Mouse (Mus musculus): ENCODE results near the gene Tubd1. TPM values are rescaled to one million over a fixed set of nuclear protein-coding genes. Genes with fewer than 3 reads are reported as not detected.

Gene Tubd1
- polyA plus RNA-seq, 1 experiment from 2014 or later = 9.6 TPM

DNA sequence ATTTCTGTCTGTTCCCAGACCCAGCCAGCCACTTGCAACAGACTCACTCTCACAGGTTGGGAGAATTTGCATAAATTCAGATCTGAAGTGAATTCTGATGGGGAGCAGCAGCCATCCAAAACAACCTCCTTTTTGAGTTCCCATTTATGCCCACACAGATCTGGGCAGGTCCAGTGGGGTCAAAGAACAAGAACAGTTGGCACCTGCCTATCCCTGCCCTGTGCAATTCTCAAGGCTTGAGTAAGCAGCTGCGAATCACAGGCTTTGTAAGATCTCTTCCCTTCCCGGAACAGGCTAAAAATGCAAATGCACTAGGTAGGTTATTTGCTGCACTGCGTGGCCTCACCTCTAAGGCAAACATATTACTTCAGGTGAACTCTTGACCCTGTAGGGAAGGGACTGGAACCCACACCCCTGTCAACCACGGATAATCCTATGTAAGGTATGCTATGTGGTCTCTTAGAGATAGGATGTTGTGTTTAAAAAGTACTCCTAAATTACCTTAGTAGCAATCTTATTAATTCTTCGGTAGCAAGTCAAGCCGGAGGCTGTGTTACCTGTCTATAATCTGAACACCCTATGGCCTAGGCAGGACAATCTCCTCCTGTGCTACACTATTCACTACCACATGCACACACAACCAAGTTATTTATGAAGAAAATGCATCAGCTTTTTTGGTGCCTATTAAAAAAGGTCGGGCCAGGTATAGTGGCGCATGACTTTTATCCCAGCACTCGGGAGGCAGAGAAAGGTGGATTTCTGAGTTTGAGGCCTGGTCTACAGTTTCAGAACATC is 35.7 kb downstream of the Tubd1 start:
- no peaks in the 10 kb centered on the region for H3K9me3 ChIP-seq
- H3K27ac ChIP-seq (replicated peaks) = no peak overlapping the region
- H3K9ac ChIP-seq (replicated peaks) = no peak overlapping the region
- no peak overlapping the region for H3K4me2 ChIP-seq (replicated peaks)
- H3K36me3 ChIP-seq = peaks cover 7% of the 10 kb centered on the region; the same call in 1 of the 2 replicates
- ATAC-seq (ENCODE audit: low FRiP score, low read depth) = no peak
- H3K4me1 ChIP-seq = no peaks in the 10 kb centered on the region
- no peak overlapping the region for H3K4me3 ChIP-seq
- no peaks in the 10 kb centered on the region for H3K27me3 ChIP-seq
- WGBS = 91% methylated on average over 9 of the region's 9 CpGs

DNA sequence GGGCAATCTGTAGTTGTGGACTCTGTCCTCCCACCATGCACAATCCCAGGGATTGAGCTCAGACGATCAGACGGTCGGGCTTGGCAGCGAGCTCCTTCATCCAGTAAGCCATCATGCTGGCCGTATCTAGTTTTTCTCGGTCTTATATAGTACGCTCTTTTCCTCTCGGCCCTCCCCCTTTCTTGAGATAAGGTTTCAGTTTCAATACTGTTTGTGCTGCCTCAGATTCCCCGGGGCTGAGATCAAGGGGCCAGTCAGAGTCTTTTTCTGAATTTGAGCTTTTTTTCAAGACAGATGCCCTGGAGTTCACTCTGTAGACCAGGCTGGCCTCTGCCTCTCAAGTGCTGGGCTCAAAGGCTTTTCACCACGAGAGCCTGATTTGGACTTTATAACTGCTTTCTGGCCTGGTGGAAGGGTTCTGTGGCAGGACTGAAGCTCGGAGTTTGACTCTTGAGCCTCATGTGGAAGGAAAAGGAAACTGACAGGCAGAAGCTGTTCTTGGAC is 36.5 kb downstream of the Tubd1 start:
- 72% methylated on average over 11 of the region's 11 CpGs for WGBS
- no peak overlapping the region for H3K9ac ChIP-seq (replicated peaks)
- H3K27ac ChIP-seq (replicated peaks) = no peak overlapping the region

DNA sequence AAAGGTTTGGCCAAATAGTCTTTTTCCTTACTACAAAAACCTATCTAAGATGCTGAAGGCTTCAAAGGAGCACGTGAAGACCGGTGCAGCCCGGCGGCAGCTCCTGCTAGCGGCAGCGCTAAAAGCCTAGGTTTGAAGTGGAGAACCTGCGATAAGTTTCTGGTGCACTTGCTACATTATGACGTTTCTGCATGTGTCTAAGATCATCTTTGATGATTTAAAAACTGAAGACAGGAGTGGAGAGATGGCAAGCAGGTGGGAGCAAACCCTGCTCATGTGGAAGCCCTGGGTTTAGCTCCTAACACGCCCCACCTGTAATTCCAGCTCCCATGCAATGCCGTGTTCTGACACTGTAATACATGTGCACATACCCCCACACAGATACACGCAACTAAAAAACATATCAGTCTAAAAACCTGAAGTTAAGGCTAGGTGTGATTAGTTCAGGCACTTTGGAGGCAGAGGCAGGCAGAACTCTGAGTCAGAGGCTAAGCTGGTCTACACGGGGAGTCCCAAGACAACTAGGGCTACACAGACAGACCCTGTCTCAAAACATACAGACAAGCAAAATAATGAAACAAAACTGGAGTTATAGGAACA is 37.3 kb downstream of the Tubd1 start:
- no peak overlapping the region for H3K4me2 ChIP-seq (replicated peaks)
- WGBS = 95% methylated on average over 12 of the region's 12 CpGs
- H3K27me3 ChIP-seq = no peaks in the 10 kb centered on the region
- no peaks in the 10 kb centered on the region for H3K9me3 ChIP-seq
- no peak for ATAC-seq (ENCODE audit: low FRiP score, low read depth)
- H3K9ac ChIP-seq (replicated peaks) = no peak overlapping the region
- H3K4me1 ChIP-seq = peaks cover 5% of the 10 kb centered on the region
- no peak overlapping the region for H3K4me3 ChIP-seq
- H3K27ac ChIP-seq (replicated peaks) = no peak overlapping the region
- peaks cover 7% of the 10 kb centered on the region; the same call in 1 of the 2 replicates for H3K36me3 ChIP-seq

More for the DNA sequence above, 36.5 kb downstream of the Tubd1 start:
- Histone ChIP-seq H3K9me3 (no peaks in the 10 kb centered on the region), H3K4me3 (no peak overlapping the region), H3K27me3 (no peaks in the 10 kb centered on the region), H3K4me1 (no peaks in the 10 kb centered on the region), H3K36me3 (peaks cover 7% of the 10 kb centered on the region; the same call in 1 of the 2 replicates), H3K4me2 (replicated peaks) (no peak overlapping the region)
- no peak for ATAC-seq (ENCODE audit: low FRiP score, low read depth)

DNA sequence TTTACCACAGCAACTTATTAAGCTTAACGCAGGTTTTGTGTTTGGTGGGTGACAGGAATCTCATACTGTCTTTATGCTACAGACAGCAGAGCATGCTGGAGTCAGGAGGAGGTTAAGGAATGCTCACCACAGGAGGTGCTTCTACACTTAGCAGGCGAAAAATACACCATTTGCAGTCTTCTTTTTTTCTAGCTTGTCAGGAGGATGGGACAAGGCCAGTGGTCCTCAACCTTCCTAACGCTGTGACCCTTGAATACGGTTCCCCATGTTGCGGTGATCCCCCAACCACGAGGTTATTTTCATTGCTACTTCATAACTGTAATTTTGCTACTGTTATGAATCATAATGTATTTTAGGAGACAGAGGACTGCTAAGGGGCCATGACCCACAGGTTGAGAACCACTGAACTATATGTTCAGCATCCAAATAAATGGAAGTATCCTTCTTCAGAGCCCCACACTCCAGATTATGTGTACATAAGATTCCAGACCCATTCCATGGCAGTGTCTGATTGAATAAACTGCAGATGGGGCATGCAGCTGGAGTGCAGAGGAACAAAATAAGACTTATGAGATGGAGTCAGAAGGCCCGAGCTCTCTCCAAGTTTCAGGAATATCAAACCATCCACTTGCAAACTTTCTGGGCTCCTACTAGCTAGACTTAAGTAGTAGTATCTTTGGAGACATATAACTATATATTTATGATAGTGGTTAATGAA is 37.9 kb downstream of the Tubd1 start:
- no peak overlapping the region for H3K27ac ChIP-seq (replicated peaks)
- H3K4me2 ChIP-seq (replicated peaks) = no peak overlapping the region
- H3K27me3 ChIP-seq = no peaks in the 10 kb centered on the region
- peaks cover 7% of the 10 kb centered on the region; the same call in 1 of the 2 replicates for H3K36me3 ChIP-seq
- H3K4me1 ChIP-seq = peaks cover 9% of the 10 kb centered on the region
- H3K9ac ChIP-seq (replicated peaks) = no peak overlapping the region
- WGBS = 91% methylated on average over 7 of the region's 7 CpGs
- H3K4me3 ChIP-seq = no peak overlapping the region
- ATAC-seq (ENCODE audit: low FRiP score, low read depth) = no peak
- H3K9me3 ChIP-seq = no peaks in the 10 kb centered on the region

DNA sequence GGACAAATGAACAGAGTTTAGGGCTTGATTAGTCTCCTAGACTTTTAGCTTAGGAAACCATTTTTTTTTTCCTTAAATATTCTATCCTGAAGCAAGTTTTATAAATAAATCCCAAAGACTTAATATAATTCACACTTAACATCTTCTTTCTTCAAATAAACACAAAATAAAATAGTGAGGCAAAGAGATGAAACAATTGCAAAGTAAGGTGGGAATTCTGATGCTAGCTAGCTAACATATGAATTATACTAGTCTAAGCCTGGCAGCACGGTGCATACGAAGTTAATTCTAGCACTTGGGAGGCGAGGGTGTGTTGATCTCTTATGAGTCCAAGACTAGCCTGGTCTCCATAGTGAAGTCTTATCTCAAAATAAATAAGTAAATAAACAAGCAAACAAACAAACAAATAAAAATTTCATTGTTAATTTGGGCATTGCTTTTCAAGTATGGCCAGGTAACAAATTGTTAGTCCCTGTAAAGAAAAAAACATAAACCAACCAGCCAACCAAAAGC is 38.6 kb downstream of the Tubd1 start:
- Histone ChIP-seq H3K27me3 (no peaks in the 10 kb centered on the region), H3K4me3 (no peak overlapping the region), H3K9ac (replicated peaks) (no peak overlapping the region), H3K36me3 (peaks cover 7% of the 10 kb centered on the region; the same call in 1 of the 2 replicates), H3K9me3 (no peaks in the 10 kb centered on the region), H3K4me1 (peaks cover 13% of the 10 kb centered on the region), H3K4me2 (replicated peaks) (no peak overlapping the region), H3K27ac (replicated peaks) (no peak overlapping the region)
- 91% methylated on average over 3 of the region's 3 CpGs for WGBS
- no peak for ATAC-seq (ENCODE audit: low FRiP score, low read depth)

DNA sequence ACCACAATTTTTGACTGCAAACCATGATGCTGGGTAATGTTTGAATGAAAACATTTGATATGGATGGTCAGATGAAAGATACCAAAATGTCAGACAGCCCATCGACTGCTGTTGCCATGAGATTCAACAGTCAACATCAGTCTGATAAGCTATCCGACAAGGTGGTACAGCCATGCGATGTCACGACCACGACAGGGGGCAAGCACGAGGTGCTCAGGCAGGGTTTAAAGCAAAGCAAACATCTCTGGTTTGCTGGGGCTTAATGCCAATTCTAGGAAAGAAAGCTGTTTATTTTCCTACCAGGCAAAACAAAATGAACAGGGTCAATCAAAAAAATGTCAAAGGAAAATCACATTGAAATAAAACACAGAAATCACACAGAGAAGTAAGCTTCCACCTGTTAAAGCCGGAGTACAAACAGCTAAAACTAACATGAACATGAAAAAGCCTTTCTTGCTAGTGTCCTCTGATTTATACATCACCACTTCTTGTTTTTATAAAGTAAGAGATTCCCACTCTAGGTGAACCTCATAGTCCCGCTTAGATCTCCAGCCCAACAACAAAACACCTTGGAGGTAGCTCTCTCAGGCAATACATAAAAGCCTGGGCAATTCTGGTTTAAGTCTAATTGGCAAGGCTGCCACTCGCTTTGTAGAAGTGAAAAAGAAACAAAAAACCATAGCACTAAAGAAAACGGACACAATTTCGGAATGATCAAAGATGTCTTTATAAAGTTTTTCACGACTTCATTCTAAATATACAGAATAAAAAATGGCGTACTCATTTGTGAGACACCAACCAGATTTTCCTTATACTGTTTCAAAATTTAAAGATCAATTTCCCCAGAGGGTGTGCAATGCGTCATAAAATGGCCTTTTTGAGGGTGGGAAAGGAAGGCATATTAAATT is 39.5 kb downstream of the Tubd1 start:
- Histone ChIP-seq H3K4me3 (no peak overlapping the region), H3K9me3 (no peaks in the 10 kb centered on the region), H3K27me3 (no peaks in the 10 kb centered on the region), H3K9ac (replicated peaks) (no peak overlapping the region), H3K4me1 (peaks cover 13% of the 10 kb centered on the region), H3K27ac (replicated peaks) (no peak overlapping the region), H3K4me2 (replicated peaks) (no peak overlapping the region), H3K36me3 (peaks cover 7% of the 10 kb centered on the region; the same call in 1 of the 2 replicates)
- no peak for ATAC-seq (ENCODE audit: low FRiP score, low read depth)
- WGBS = 89% methylated on average over 14 of the region's 14 CpGs

DNA sequence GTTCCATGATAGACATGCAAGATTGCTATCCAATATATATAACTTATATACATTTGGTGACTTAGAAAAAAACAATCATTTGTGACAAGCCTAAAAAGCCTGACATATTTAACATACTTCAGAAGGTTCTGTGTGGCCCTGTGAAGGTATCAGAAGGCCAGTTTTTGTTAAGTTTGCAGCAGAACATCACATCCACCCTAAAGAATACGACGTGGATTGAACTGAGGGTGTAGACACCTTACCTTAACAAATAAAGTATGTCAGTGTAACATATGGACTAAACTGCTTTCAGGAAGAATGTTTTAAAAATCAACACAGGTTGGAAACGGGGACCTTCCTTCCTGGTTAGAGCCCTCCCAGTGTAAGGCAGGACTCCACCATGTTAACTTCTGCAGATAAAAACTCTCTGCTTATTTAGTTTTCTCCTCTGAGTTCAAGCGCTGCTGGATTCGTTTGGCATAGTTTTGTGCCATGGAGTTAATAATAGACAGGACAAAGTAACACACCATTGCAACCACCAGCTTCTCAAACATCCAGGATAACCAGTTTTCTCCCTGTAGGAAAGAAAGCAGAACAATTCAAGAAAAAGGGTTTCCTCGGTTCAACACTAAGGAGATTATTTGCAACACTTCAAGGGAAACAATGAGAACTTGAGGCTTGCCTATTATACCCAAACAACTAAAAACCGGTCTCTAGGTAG is 40.3 kb downstream of the Tubd1 start:
- H3K4me1 ChIP-seq = peaks cover 13% of the 10 kb centered on the region
- H3K36me3 ChIP-seq = peaks cover 7% of the 10 kb centered on the region; the same call in 1 of the 2 replicates
- ATAC-seq (ENCODE audit: low FRiP score, low read depth) = no peak
- H3K27me3 ChIP-seq = no peaks in the 10 kb centered on the region
- no peak overlapping the region for H3K27ac ChIP-seq (replicated peaks)
- no peak overlapping the region for H3K4me3 ChIP-seq
- WGBS = 55% methylated on average over 7 of the region's 7 CpGs
- no peak overlapping the region for H3K9ac ChIP-seq (replicated peaks)
- no peaks in the 10 kb centered on the region for H3K9me3 ChIP-seq
- H3K4me2 ChIP-seq (replicated peaks) = no peak overlapping the region

DNA sequence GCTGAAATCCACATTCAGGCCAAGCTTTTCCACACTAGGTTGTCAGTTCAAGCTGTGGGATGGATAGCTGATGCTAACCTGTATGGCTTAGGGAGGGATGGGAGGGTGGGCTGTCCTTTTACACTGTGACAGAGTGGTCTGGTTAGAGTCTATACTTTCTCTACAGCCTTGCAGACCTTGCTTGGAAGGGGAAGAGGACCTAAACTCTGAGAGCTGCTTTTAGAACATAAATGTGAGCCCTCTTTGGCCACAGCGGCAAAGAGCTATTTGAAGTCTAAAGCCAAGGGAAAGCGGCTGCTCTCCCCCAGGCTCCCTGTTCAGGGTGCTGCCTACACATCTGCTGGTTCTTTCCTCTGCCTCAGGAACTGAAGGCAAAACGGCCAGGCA is 40.8 kb downstream of the Tubd1 start:
- H3K27ac ChIP-seq (replicated peaks) = no peak overlapping the region
- no peak for ATAC-seq (ENCODE audit: low FRiP score, low read depth)
- WGBS = 48% methylated on average over 3 of the region's 3 CpGs

DNA sequence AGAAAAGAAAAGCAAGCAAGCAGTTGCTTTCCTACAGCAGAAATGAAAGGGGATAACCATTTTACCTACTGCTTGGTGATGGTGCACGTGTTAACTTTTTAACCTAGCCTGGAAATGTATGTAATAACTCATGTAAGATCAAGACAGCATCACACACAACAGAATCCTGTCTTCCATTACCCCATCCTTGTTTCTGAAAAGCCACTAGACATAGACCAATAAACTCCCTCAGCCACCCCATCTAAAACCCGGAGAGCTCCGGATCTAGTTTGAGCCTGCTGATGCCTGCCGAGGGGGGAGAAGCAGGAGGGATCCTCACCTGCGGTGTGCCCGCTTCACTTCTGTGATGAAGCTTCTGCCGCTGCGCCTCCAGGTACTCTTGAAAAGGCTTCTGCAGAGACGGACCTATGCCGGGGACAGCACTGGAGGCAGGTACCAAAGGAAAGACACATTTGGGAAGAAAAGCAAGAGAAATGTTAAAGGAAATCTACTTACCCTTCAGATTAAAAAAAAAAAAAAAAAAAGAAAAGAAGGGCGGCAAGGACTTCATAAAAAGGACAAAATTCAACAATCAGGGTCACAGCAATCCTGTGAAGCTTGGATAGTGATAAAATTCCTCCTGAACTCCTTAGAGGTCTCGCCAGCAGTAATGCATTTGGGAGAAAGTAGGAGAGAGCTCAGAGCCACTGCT is 41.5 kb downstream of the Tubd1 start:
- no peak overlapping the region for H3K4me3 ChIP-seq
- H3K27ac ChIP-seq (replicated peaks) = no peak overlapping the region
- 0 out of 2 replicates have a peak overlapping the region, but pooled peaks have one; percentile 12 for H3K9ac ChIP-seq (replicated peaks)
- H3K27me3 ChIP-seq = no peaks in the 10 kb centered on the region
- no peaks in the 10 kb centered on the region for H3K9me3 ChIP-seq
- 0 out of 2 replicates have a peak overlapping the region, but pooled peaks have one; percentile 25 for H3K4me2 ChIP-seq (replicated peaks)
- peaks cover 7% of the 10 kb centered on the region; the same call in 1 of the 2 replicates for H3K36me3 ChIP-seq
- ATAC-seq (ENCODE audit: low FRiP score, low read depth) = no peak
- WGBS = 24% methylated on average over 12 of the region's 12 CpGs
- peaks cover 13% of the 10 kb centered on the region for H3K4me1 ChIP-seq

More for the DNA sequence above, 40.8 kb downstream of the Tubd1 start:
- no peak overlapping the region for H3K4me3 ChIP-seq
- H3K9ac ChIP-seq (replicated peaks) = no peak overlapping the region
- H3K36me3 ChIP-seq = peaks cover 7% of the 10 kb centered on the region; the same call in 1 of the 2 replicates
- H3K27me3 ChIP-seq = no peaks in the 10 kb centered on the region
- peaks cover 13% of the 10 kb centered on the region for H3K4me1 ChIP-seq
- no peaks in the 10 kb centered on the region for H3K9me3 ChIP-seq
- no peak overlapping the region for H3K4me2 ChIP-seq (replicated peaks)
